In genomic region chr10:56338851-56339489, GRCm38 (mm10) we compare ENCODE assay signal across 8 mouse cellular contexts. TPM values are rescaled to one million over a fixed set of nuclear protein-coding genes. Genes with fewer than 3 reads are reported as not detected.
A peak's percentile ranks its signal among the peaks of the same experiment; 100 is the strongest.
DNase-seq lines count a peak whose midpoint lies in the region; ATAC-seq and TF ChIP-seq lines count a peak whose summit lies in the region.

No protein-coding gene starts in this region.

- H3K4me1 ChIP-seq in CH12.LX (ENCODE audit: control insufficient read depth in 1 of 2, insufficient read depth in 2 of 2): no peaks in the 10 kb centered on the region
- 0 out of 2 replicates have a peak, but pooled peaks cover 2% of the 10 kb centered on the region for H3K4me1 ChIP-seq in forebrain, embryonic 11.5 days (replicated peaks; ENCODE audit: control insufficient read depth, insufficient read depth, low read length)
- no peaks in the 10 kb centered on the region for H3K4me1 ChIP-seq in liver, embryonic 16.5 days (ENCODE audit: control insufficient read depth, low read depth, low read length)
- no peaks in the 10 kb centered on the region for H3K4me1 ChIP-seq in neural tube, embryonic 14.5 days (ENCODE audit: control insufficient read depth, insufficient read depth, low read length)

- H3K79me2 ChIP-seq in CH12.LX (replicated peaks; ENCODE audit: control insufficient read depth, extremely low read depth, insufficient read depth, poor library complexity, severe bottlenecking): no peaks in the 10 kb centered on the region

- H3K36me3 ChIP-seq in CH12.LX (replicated peaks in 1 of 2; ENCODE audit: control insufficient read depth in 1 of 2, insufficient read depth in 1 of 2, low read length in 1 of 2): no peaks in the 10 kb centered on the region
- no peaks in the 10 kb centered on the region for H3K36me3 ChIP-seq in forebrain, embryonic 11.5 days (ENCODE audit: control insufficient read depth, insufficient read depth, low read length)
- H3K36me3 ChIP-seq in liver, embryonic 16.5 days (ENCODE audit: control insufficient read depth, insufficient read depth): no peaks in the 10 kb centered on the region
- no peaks in the 10 kb centered on the region for H3K36me3 ChIP-seq in neural tube, embryonic 14.5 days (ENCODE audit: control insufficient read depth, insufficient read depth, low read length)

- H3K9ac ChIP-seq in CH12.LX (ENCODE audit: insufficient read depth, low read depth): no peak overlapping the region
- no peak overlapping the region for H3K9ac ChIP-seq in forebrain, embryonic 11.5 days (ENCODE audit: low read length)
- H3K9ac ChIP-seq in liver, embryonic 16.5 days (ENCODE audit: low read depth, low read length): no peak overlapping the region
- no peak overlapping the region for H3K9ac ChIP-seq in neural tube, embryonic 14.5 days (replicated peaks; ENCODE audit: low read depth, low read length)

- WGBS in forebrain, embryonic 11.5 days: 57% methylated on average over 6 of the region's 6 CpGs
- WGBS in liver, embryonic 16.5 days (ENCODE audit: insufficient replicate concordance): 43% methylated on average over 6 of the region's 6 CpGs
- WGBS in neural tube, embryonic 14.5 days: 54% methylated on average over 6 of the region's 6 CpGs

- no peak for TF ChIP-seq POLR2A in CH12.LX (IDR thresholded peaks at IDR 0.05; ENCODE audit: low read depth, low read length)

- dilution Hi-C loops in CH12.LX (cut with MboI; ENCODE audit: extremely low pct_ligation_motif_present, extremely low pct_unique_long_range_greater_than_20kb, low sequenced_read_pairs): no loop called here

- TF ChIP-seq RAD21 in CH12.LX (IDR thresholded peaks at IDR 0.05; ENCODE audit: low read depth, low read length): peak; percentile 96

- no peaks in the 10 kb centered on the region for H3K27me3 ChIP-seq in CH12.LX (replicated peaks)
- H3K27me3 ChIP-seq in forebrain, embryonic 11.5 days (ENCODE audit: control insufficient read depth, insufficient read depth, low read length): no peaks in the 10 kb centered on the region
- H3K27me3 ChIP-seq in liver, embryonic 16.5 days (ENCODE audit: control insufficient read depth, insufficient read depth, low read depth, low read length): no peaks in the 10 kb centered on the region
- no peaks in the 10 kb centered on the region for H3K27me3 ChIP-seq in neural tube, embryonic 14.5 days (ENCODE audit: control insufficient read depth, insufficient read depth, low read length)

- peak; percentile 76 for DNase-seq in CH12.LX (ENCODE audit: extremely low read depth)
- peak; percentile 11 for DNase-seq in c-Kit-negative CD71-positive TER-119-positive erythroid progenitor cells, embryonic 14.5 days (ENCODE audit: low read depth, low spot score)
- DNase-seq in forebrain, embryonic 11.5 days (ENCODE audit: low spot score): peak; percentile 86
- DNase-seq in heart, postnatal 14 days: peak; percentile 81 to 89
- peak; percentile 90 for DNase-seq in kidney, postnatal 4 days
- peak; percentile 76 for DNase-seq in testis, postnatal 14 days (ENCODE audit: low spot score)

- peak; percentile 92 for ATAC-seq in forebrain, embryonic 11.5 days (replicated peaks; ENCODE audit: low FRiP score)
- 0 out of 2 replicates have a peak, but pooled peaks have one; percentile 13 for ATAC-seq in liver, embryonic 16.5 days (ENCODE audit: low read depth)
- ATAC-seq in neural tube, embryonic 14.5 days (ENCODE audit: low read depth): peak; percentile 96

- intact Hi-C loops in heart, postnatal 14 days (cut with DNase I): loop anchor here (5.0 kb wide), 2 partner anchors 177 to 232 kb away; partner anchors contain the start of gene Msl3l2

- peak; percentile 94 to 99 for TF ChIP-seq CTCF in CH12.LX (conservative IDR thresholded peaks at IDR 0.05 in 1 of 2, IDR thresholded peaks at IDR 0.05 in 1 of 2; ENCODE audit: low read depth in 2 of 2, low read length in 2 of 2)

- no peak overlapping the region for H3K4me3 ChIP-seq in CH12.LX (replicated peaks in 1 of 3; ENCODE audit: low read depth in 2 of 3, low read length in 2 of 3, poor library complexity in 1 of 3)
- no peak overlapping the region for H3K4me3 ChIP-seq in forebrain, embryonic 11.5 days (ENCODE audit: low read depth, low read length)
- H3K4me3 ChIP-seq in liver, embryonic 16.5 days (ENCODE audit: low read depth, low read length): no peak overlapping the region
- no peak overlapping the region for H3K4me3 ChIP-seq in neural tube, embryonic 14.5 days (ENCODE audit: low read depth, low read length)

- no peak overlapping the region for H3K27ac ChIP-seq in CH12.LX (ENCODE audit: insufficient read depth, low read depth)
- no peak overlapping the region for H3K27ac ChIP-seq in forebrain, embryonic 11.5 days (ENCODE audit: low read depth, low read length)
- no peak overlapping the region for H3K27ac ChIP-seq in liver, embryonic 16.5 days (ENCODE audit: low read length)
- H3K27ac ChIP-seq in neural tube, embryonic 14.5 days (ENCODE audit: low read depth, low read length): no peak overlapping the region

- peak overlapping the region; percentile 37; the same call in 1 of the 2 replicates for H3K4me2 ChIP-seq in CH12.LX (ENCODE audit: insufficient read depth, low read depth, poor library complexity, severe bottlenecking)
- H3K4me2 ChIP-seq in forebrain, embryonic 11.5 days (ENCODE audit: low read depth, low read length, severe bottlenecking): no peak overlapping the region
- H3K4me2 ChIP-seq in liver, embryonic 16.5 days (ENCODE audit: low read depth, low read length): no peak overlapping the region
- no peak overlapping the region for H3K4me2 ChIP-seq in neural tube, embryonic 14.5 days (ENCODE audit: low read depth, low read length)

- in situ Hi-C loops in CH12.LX (cut with MboI; ENCODE audit: low pct_ligation_motif_present, low pct_unique_long_range_greater_than_20kb, low sequenced_read_pairs): no loop called here

- H3K9me3 ChIP-seq in CH12.LX (replicated peaks; ENCODE audit: low read length): no peaks in the 10 kb centered on the region
- H3K9me3 ChIP-seq in forebrain, embryonic 11.5 days (ENCODE audit: control insufficient read depth, low read length): no peaks in the 10 kb centered on the region
- H3K9me3 ChIP-seq in liver, embryonic 16.5 days (replicated peaks; ENCODE audit: control insufficient read depth, low read length): no peaks in the 10 kb centered on the region
- H3K9me3 ChIP-seq in neural tube, embryonic 14.5 days (ENCODE audit: control insufficient read depth, low read length): no peaks in the 10 kb centered on the region

- no peak for TF ChIP-seq EP300 in CH12.LX (IDR thresholded peaks at IDR 0.05; ENCODE audit: low read length)

TF ChIP-seq in CH12.LX, 34 proteins besides CTCF, POLR2A, EP300 and RAD21:
- peak; percentile 81 for TF ChIP-seq ZC3H11A (IDR thresholded peaks at IDR 0.05; ENCODE audit: low read depth, low read length)
- no peak for TF ChIP-seq JUND (conservative IDR thresholded peaks at IDR 0.05; ENCODE audit: low read depth, low read length)
- TF ChIP-seq ZKSCAN1 (IDR thresholded peaks at IDR 0.05; ENCODE audit: borderline replicate concordance, low read depth, low read length): peak; percentile 51; the same call in 1 of the 2 replicates
- TF ChIP-seq SMC3 (IDR thresholded peaks at IDR 0.05; ENCODE audit: low read depth, low read length): peak; percentile 86
- no peak for TF ChIP-seq MEF2A (IDR thresholded peaks at IDR 0.05; ENCODE audit: borderline replicate concordance, low read depth, low read length)
- 0 out of 2 replicates have a peak, but pooled peaks have one; percentile 24 for TF ChIP-seq NELFE (IDR thresholded peaks at IDR 0.05; ENCODE audit: low read depth, low read length)
- TF ChIP-seq MAX (IDR thresholded peaks at IDR 0.05; ENCODE audit: low read length): 0 out of 2 replicates have a peak, but pooled peaks have one; percentile 15

RNA-seq across cellular contexts. Expression of gene Gja1, which starts 38.2 kb away (rescaled TPM):
- total RNA-seq in CH12.LX (2012; rRNA removed): 37.3 and 45.0 TPM in 2 replicates
- total RNA-seq in CH12.LX (2014; rRNA removed): 20.6 and 26.0 TPM in 2 replicates
- 24.0 and 31.2 TPM in 2 replicates for polyA plus RNA-seq in CH12.LX (2012; ENCODE audit: insufficient read length, low read depth)
- 150 and 166 TPM in 2 replicates for polyA plus RNA-seq in forebrain, embryonic 11.5 days (2014; fragmentation: Nextera tagmentation; extraction: Ambion mirVana)
- total RNA-seq in heart, postnatal 14 days (2021): 100 to 1,000 TPM; 436 to 469 TPM
- polyA plus RNA-seq in liver, embryonic 16.5 days (2015; fragmentation: Nextera tagmentation; extraction: Ambion mirVana): 4.6 and 6.4 TPM in 2 replicates
- polyA plus RNA-seq in neural tube, embryonic 14.5 days (2014; fragmentation: Nextera tagmentation; extraction: Ambion mirVana): 38.4 and 111 TPM in 2 replicates

Comparison
In these comparisons a context has a peak if more than half of its experiments do, and no peak if none do; other contexts are left out.
1. DNase-seq: peak in every context shown above with its lines; median percentile 90 in kidney, postnatal 4 days; 86 in forebrain, embryonic 11.5 days; 85 in heart, postnatal 14 days; 76 in CH12.LX; 76 in testis, postnatal 14 days; 11 in c-Kit-negative CD71-positive TER-119-positive erythroid progenitor cells, embryonic 14.5 days.
2. ATAC-seq: peak in every context shown above with its lines; median percentile 96 in neural tube, embryonic 14.5 days; 92 in forebrain, embryonic 11.5 days; 13 in liver, embryonic 16.5 days.